Comparison of ENCODE assay signal across 10 mouse cellular contexts in the genomic region with DNA sequence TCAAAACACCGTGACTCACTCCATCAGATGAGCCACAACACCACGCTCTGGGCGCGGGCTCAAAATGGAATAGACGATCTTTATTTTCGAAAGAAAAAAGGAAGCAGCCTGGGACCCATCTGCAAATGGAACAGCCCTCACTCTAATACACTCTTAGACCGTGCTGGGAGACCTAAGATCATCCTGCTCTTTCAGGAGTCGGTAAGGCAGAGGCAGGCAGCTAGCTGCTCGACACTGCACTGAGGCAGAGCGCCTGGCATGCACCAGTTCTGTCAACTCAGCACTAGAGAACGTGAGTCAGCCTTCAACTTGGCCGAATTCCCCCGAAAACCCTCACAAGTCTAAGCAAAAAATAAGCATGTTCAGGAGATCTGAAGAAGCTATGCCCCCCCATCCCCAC.
DNase-seq lines count a peak whose midpoint lies in the region; ATAC-seq lines count a peak whose summit lies in the region.
"Had no signal": no experiment of that assay in that cellular context is flagged by ENCODE, and none has a peak within 500 bp of the region (broad histone marks: within the 10 kb centered on the region; RNA-seq: fewer than 3 reads in every experiment).

No protein-coding gene starts in this region.

- H3K27ac ChIP-seq in midbrain, embryonic 11.5 days (ENCODE audit: low read depth, low read length) = peak overlapping the region; percentile 65; the same call in 1 of the 2 replicates
- H3K27ac ChIP-seq in limb, embryonic 10.5 days = no peak overlapping the region

- ATAC-seq in midbrain, embryonic 11.5 days (ENCODE audit: low FRiP score) = no peak

- H3K4me3 ChIP-seq in midbrain, embryonic 11.5 days (ENCODE audit: low read depth, low read length) = no peak overlapping the region
- no peak overlapping the region for H3K4me3 ChIP-seq in limb, embryonic 10.5 days

- H3K9me3 ChIP-seq in midbrain, embryonic 11.5 days (ENCODE audit: control insufficient read depth, low read length) = no peaks in the 10 kb centered on the region
- no peaks in the 10 kb centered on the region for H3K9me3 ChIP-seq in limb, embryonic 10.5 days (replicated peaks)

- peaks cover 44% of the 10 kb centered on the region for H3K4me1 ChIP-seq in midbrain, embryonic 11.5 days (ENCODE audit: control insufficient read depth, insufficient read depth, low read length)
- H3K4me1 ChIP-seq in limb, embryonic 10.5 days = peaks cover 23% of the 10 kb centered on the region

- peak; percentile 70 to 83 for DNase-seq in adrenal gland, adult (ENCODE audit: inconsistent age in 2 of 2, low spot score in 1 of 2)
- DNase-seq in adrenal gland, postnatal 4 days (ENCODE audit: low spot score in 2 of 2) = no peak
- peak; percentile 39 for DNase-seq in ovary, adult 18-20 months (ENCODE audit: low spot score)
- DNase-seq in ovary, postnatal 14 days (ENCODE audit: low spot score) = no peak
- peak; percentile 91 for DNase-seq in midbrain, embryonic 11.5 days (ENCODE audit: low spot score, missing footprints)
- no peak for DNase-seq in spleen, postnatal 14 days (ENCODE audit: low spot score in 2 of 2)
- no peak for DNase-seq in thymus, postnatal 4 days
- no peak for DNase-seq in limb, embryonic 10.5 days (ENCODE audit: low spot score)
- DNase-seq: cerebellum, adult 18-20 months; lung, postnatal 4 days had no signal

- peak overlapping the region; percentile 22; the same call in 1 of the 2 replicates for H3K4me2 ChIP-seq in midbrain, embryonic 11.5 days

- H3K9ac ChIP-seq in midbrain, embryonic 11.5 days (ENCODE audit: low read length) = peak overlapping the region; percentile 40; the same call in 1 of the 2 replicates

- 37% methylated on average over 13 of the region's 13 CpGs for WGBS in midbrain, embryonic 11.5 days
- WGBS in limb, embryonic 10.5 days = 65% methylated on average over 13 of the region's 13 CpGs

- no peaks in the 10 kb centered on the region for H3K27me3 ChIP-seq in midbrain, embryonic 11.5 days (ENCODE audit: control insufficient read depth, insufficient read depth, low read length)
- H3K27me3 ChIP-seq in limb, embryonic 10.5 days (ENCODE audit: low read depth, poor library complexity, severe bottlenecking) = no peaks in the 10 kb centered on the region

- H3K36me3 ChIP-seq in midbrain, embryonic 11.5 days (ENCODE audit: control insufficient read depth, insufficient read depth, low read length) = no peaks in the 10 kb centered on the region
- H3K36me3 ChIP-seq in limb, embryonic 10.5 days = no peaks in the 10 kb centered on the region

Comparison
In these comparisons a context has a peak if more than half of its experiments do, and no peak if none do; other contexts are left out.
1. DNase-seq: peak in adrenal gland, adult (2 of 2), ovary, adult 18-20 months (single experiment) and midbrain, embryonic 11.5 days (single experiment); none in adrenal gland, postnatal 4 days (0 of 2), ovary, postnatal 14 days (single experiment), spleen, postnatal 14 days (0 of 2), thymus, postnatal 4 days (single experiment) and limb, embryonic 10.5 days (single experiment).